Mouse (Mus musculus) midbrain, embryonic 16.5 days (tissue): Measurements from ENCODE around the gene Tarsl2. TPM values are rescaled to one million over a fixed set of nuclear protein-coding genes. Genes with fewer than 3 reads are reported as not detected.
A peak's percentile ranks its signal among the peaks of the same experiment; 100 is the strongest.

Source experiments
- ATAC-seq: fragments of 200-750 bp; cut with Nextera tagmentation; 2 replicates; pipeline ENCODE4 v1.8.0; 2017; ENCODE audit warnings: moderate TSS enrichment
- H3K27ac ChIP-seq: fragments of 300-500 bp; sonication (generic); 2 replicates; pipeline ENCODE4 v1.5.1; 2014; ENCODE audit warnings: mild to moderate bottlenecking, low read length, mixed read lengths
- H3K27me3 ChIP-seq: fragments of 300-500 bp; sonication (generic); 2 replicates; pipeline ENCODE4 v1.6.1; 2014; ENCODE audit warnings: low read depth, low read length, mixed read lengths; ENCODE audit not compliant: control insufficient read depth, insufficient read depth
- H3K36me3 ChIP-seq: fragments of 300-500 bp; sonication (generic); 2 replicates; pipeline ENCODE4 v1.6.1; 2014; ENCODE audit warnings: mild to moderate bottlenecking, low read length, moderate library complexity, mixed read lengths; ENCODE audit not compliant: control insufficient read depth, insufficient read depth
- H3K4me1 ChIP-seq: fragments of 300-500 bp; sonication (generic); 2 replicates; pipeline ENCODE4 v1.6.1; 2014; ENCODE audit warnings: mild to moderate bottlenecking, low read length, mixed read lengths; ENCODE audit not compliant: control insufficient read depth, insufficient read depth
- H3K4me2 ChIP-seq: fragments of 300-500 bp; sonication (generic); 2 replicates; pipeline ENCODE4 v1.6.1; 2014; ENCODE audit warnings: mild to moderate bottlenecking, low read length, mixed read lengths
- H3K4me3 ChIP-seq: fragments of 300-500 bp; sonication (generic); 2 replicates; pipeline ENCODE4 v1.5.1; 2014; ENCODE audit warnings: low read depth, mild to moderate bottlenecking, low read length, moderate library complexity, mixed read lengths
- H3K9ac ChIP-seq: fragments of 300-500 bp; sonication (generic); 2 replicates; pipeline ENCODE4 v1.6.1; 2014; ENCODE audit warnings: low read depth, low read length, mixed read lengths
- H3K9me3 ChIP-seq: fragments of 300-500 bp; sonication (generic); replicated peaks from 2 replicates; pipeline ENCODE4 v1.6.1; 2014; ENCODE audit warnings: mild to moderate bottlenecking, low read length, mixed read lengths; ENCODE audit not compliant: control insufficient read depth, poor library complexity, severe bottlenecking
- WGBS: fragments of 180-500 bp; shearing (Covaris S2); extraction: QIAGEN DNeasy Blood & Tissue Kit; methylation state at CpG from one replicate; pipeline ENCODE4 v1.1.7; 2014; 5-methylcytosine and 5-hydroxymethylcytosine counted together
- polyA plus RNA-seq: library from polyadenylated mRNA; unstranded; fragments of >200 nt; fragmentation: Nextera tagmentation; extraction: Ambion mirVana; gene quantifications from 2 replicates; pipeline ENCODE4 v1.2.1, GENCODE M21; 2015

The Tarsl2 gene
- polyA plus RNA-seq, 1 experiment from 2014 or later = 19.2 TPM

- Histone ChIP-seq H3K27me3 (no peaks in the 10 kb centered on the region), H3K4me3 (no peak overlapping the region), H3K9ac (no peak overlapping the region), H3K9me3 (no peaks in the 10 kb centered on the region), H3K4me2 (no peak overlapping the region), H3K27ac (no peak overlapping the region), H3K36me3 (peaks cover 10% of the 10 kb centered on the region), H3K4me1 (no peaks in the 10 kb centered on the region)
- ATAC-seq = no peak
- 76% methylated on average over 10 of the region's 10 CpGs for WGBS
Measured at GRCm38 (mm10) chr7:65678050-65678449, 33.4 kb downstream of the Tarsl2 start.

DNA sequence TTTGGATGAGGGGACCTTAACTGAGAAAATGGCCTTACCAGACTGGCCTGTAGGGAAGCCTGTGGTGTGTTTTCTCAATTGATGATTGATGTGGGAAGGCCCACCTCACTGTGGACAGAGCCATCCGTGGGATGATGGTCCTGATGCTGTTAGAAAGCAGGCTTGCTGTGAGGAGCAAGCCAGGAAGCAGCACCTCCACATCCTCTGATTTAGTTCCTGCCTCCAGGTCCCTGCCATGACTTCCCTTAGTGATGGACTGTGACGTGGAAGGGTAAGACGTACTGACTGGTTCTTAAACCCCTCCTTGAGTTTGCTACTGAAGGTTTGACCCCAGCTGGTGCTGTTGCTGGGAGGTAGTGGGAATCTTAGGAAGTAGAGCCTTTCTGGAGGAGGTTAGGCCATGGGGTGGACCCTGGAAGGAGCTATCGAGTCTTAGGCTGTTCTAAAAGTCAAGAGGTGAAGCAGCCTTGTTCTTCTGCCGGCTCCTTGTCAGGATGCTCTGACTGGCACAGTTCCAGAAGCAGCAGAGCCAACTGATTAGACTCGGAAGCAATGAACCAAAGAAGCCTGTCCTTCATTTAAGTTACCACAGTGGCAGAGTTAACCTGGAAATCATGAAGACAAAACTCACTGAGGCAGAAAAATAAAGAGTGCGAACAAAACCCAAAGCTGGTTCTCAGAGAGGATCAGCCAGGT is 34.4 kb downstream of the Tarsl2 start:
- H3K9me3 ChIP-seq = no peaks in the 10 kb centered on the region
- no peaks in the 10 kb centered on the region for H3K27me3 ChIP-seq
- no peak overlapping the region for H3K4me3 ChIP-seq
- H3K4me1 ChIP-seq = peaks cover 2% of the 10 kb centered on the region; the same call in 1 of the 2 replicates
- 72% methylated on average over 7 of the region's 7 CpGs for WGBS
- no peak for ATAC-seq
- no peak overlapping the region for H3K4me2 ChIP-seq
- H3K27ac ChIP-seq = no peak overlapping the region
- H3K9ac ChIP-seq = no peak overlapping the region
- H3K36me3 ChIP-seq = peaks cover 10% of the 10 kb centered on the region

DNA sequence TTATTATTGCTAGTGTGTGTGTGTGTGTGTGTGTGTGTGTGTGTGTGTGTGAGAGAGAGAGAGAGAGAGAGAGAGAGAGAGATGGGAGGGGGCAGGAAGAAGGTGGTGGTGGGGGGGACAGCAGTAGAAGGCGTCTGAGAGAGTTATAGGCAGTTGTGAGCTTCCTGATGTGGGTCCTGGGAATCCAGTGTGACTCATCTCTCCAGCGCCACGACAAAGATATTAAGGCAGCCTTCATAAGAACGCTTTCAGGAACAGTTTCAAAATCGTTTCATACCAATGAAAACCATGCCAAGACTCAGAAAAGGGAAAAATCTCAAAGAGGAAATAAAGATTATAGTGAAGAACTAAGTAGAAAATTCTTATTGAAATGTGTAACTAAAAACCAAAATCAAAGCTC is 36.5 kb downstream of the Tarsl2 start:
- Histone ChIP-seq H3K36me3 (peaks cover 3% of the 10 kb centered on the region), H3K4me2 (no peak overlapping the region), H3K4me3 (no peak overlapping the region), H3K27me3 (no peaks in the 10 kb centered on the region), H3K9me3 (no peaks in the 10 kb centered on the region), H3K9ac (no peak overlapping the region), H3K4me1 (peaks cover 5% of the 10 kb centered on the region; the same call in 1 of the 2 replicates), H3K27ac (no peak overlapping the region)
- ATAC-seq = no peak
- WGBS = 85% methylated on average over 5 of the region's 5 CpGs

GRCm38 (mm10) chr7:65684256-65684835 is 39.6 kb downstream of the Tarsl2 start:
- Histone ChIP-seq H3K4me3 (no peak overlapping the region), H3K9ac (no peak overlapping the region), H3K9me3 (no peaks in the 10 kb centered on the region), H3K4me2 (no peak overlapping the region), H3K27ac (peak overlapping the region; percentile 28; the same call in 1 of the 2 replicates), H3K27me3 (no peaks in the 10 kb centered on the region), H3K36me3 (peaks cover 3% of the 10 kb centered on the region; the same call in 1 of the 2 replicates), H3K4me1 (peaks cover 5% of the 10 kb centered on the region; the same call in 1 of the 2 replicates)
- ATAC-seq = 0 out of 2 replicates have a peak, but pooled peaks have one; percentile 54
- 34% methylated on average over 7 of the region's 7 CpGs for WGBS

DNA sequence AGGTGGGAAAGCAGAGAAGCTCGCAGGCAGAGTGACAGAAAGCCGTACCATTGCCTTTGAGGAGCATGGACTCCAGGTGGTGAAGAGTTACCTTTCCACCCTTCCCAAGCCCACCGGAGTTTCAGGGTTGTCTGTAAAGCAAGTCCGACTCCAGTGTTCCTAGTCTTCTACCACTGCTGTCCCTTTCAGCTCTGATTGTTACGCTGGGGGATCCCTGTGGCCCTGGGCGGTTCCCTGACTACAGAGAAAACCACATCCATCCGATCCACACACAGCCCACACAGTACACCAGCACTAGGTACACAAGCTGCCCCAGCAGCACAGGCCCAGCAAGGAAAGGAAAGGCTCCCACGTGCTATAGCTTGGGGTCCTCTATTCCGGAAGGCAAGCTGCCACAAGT is 42.0 kb downstream of the Tarsl2 start:
- H3K4me3 ChIP-seq = no peak overlapping the region
- H3K27me3 ChIP-seq = no peaks in the 10 kb centered on the region
- H3K4me2 ChIP-seq = no peak overlapping the region
- no peak overlapping the region for H3K9ac ChIP-seq
- H3K4me1 ChIP-seq = peaks cover 5% of the 10 kb centered on the region; the same call in 1 of the 2 replicates
- peaks cover 3% of the 10 kb centered on the region; the same call in 1 of the 2 replicates for H3K36me3 ChIP-seq
- WGBS = 91% methylated on average over 9 of the region's 9 CpGs
- no peak overlapping the region for H3K27ac ChIP-seq
- H3K9me3 ChIP-seq = no peaks in the 10 kb centered on the region
- no peak for ATAC-seq

DNA sequence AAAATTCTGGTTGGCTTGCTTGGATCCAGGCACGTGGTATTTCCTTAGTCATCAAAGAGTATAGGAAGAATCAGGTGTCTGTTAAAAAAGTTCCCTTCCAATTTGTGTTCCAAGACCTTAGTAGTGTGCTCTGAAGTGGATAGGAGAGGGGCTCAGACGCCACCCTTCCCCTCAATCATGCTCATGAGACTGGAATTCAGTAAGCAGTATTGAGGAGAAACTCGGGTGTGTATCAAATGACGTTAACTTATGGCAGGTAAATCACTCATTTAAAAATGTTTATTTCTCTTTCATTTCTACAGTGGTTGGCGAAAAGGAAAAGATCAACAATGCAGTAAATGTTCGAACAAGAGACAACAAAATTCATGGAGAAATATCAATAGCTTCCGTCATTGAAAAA is 46.2 kb downstream of the Tarsl2 start, which contains the start of gene Tm2d3:
Tm2d3 (plus strand) TSS at position 301 of the 400 bp plus-strand sequence.
- Histone ChIP-seq H3K27me3 (no peaks in the 10 kb centered on the region), H3K36me3 (peaks cover 5% of the 10 kb centered on the region; the same call in 1 of the 2 replicates), H3K4me3 (no peak within 1 kb of the TSS), H3K4me2 (no peak within 1 kb of the TSS), H3K4me1 (peaks cover 12% of the 10 kb centered on the region), H3K27ac (no peak within 1 kb of the TSS), H3K9me3 (no peaks in the 10 kb centered on the region), H3K9ac (no peak within 1 kb of the TSS)
- ATAC-seq = no peak
- 91% methylated on average over 7 of the region's 7 CpGs for WGBS

- no peak for ATAC-seq
- H3K9ac ChIP-seq = no peak overlapping the region
- no peak overlapping the region for H3K4me3 ChIP-seq
- H3K4me1 ChIP-seq = peaks cover 12% of the 10 kb centered on the region
- no peak overlapping the region for H3K27ac ChIP-seq
- H3K36me3 ChIP-seq = peaks cover 5% of the 10 kb centered on the region; the same call in 1 of the 2 replicates
- 84% methylated on average over 8 of the region's 8 CpGs for WGBS
- no peak overlapping the region for H3K4me2 ChIP-seq
- no peaks in the 10 kb centered on the region for H3K9me3 ChIP-seq
- no peaks in the 10 kb centered on the region for H3K27me3 ChIP-seq
Measured at GRCm38 (mm10) chr7:65691929-65692605, 47.4 kb downstream of the Tarsl2 start.

DNA sequence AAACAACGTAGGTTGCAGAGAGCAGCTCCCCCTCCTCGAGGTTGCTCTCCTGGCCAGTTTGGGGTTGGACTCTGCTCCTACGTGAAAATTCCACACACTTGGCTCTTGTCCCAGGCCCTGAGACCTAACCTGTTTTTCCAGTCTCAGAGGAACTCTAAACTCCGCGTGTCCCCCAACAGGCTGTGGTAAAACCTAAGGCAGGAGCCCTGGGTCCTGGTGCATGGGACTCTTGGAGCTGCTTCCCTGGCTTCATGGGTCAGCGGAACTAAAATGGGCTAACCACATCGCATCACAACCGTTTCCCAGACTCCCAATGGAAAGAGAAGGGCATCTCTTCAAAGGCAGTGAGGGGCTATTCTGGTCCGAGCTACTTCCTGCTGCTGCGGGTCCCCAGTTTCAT is 48.2 kb downstream of the Tarsl2 start:
- Histone ChIP-seq H3K27me3 (no peaks in the 10 kb centered on the region), H3K4me1 (peaks cover 12% of the 10 kb centered on the region), H3K4me2 (peak overlapping the region; percentile 59), H3K27ac (peak overlapping the region; percentile 90), H3K9ac (peak overlapping the region; percentile 90), H3K9me3 (no peaks in the 10 kb centered on the region), H3K36me3 (peaks cover 8% of the 10 kb centered on the region; the same call in 1 of the 2 replicates), H3K4me3 (peak overlapping the region; percentile 90)
- no peak for ATAC-seq
- WGBS = 2% methylated on average over 10 of the region's 10 CpGs
